Mouse (Mus musculus) E14TG2a.4 (cell line): ENCODE data around the gene 5330417C22Rik.

Experiments used
- CTCF ChIP-seq: conservative IDR thresholded peaks from 2 replicates; pipeline ENCODE4 v1.5.1; 2014; ENCODE audit warnings: low read length
- NANOG ChIP-seq: IDR thresholded peaks from 2 replicates; pipeline ENCODE4 v1.6.1; 2014; ENCODE audit warnings: borderline replicate concordance, low read length, mixed read lengths

GRCm38 (mm10) chr3:108537303-108537702, 967 bp upstream of the 5330417C22Rik start:
- peak; percentile 75 for TF ChIP-seq CTCF
- no peak for TF ChIP-seq NANOG
